9 mouse cellular contexts compared by ENCODE assay signal in genomic region chr10:68446797-68447125, GRCm38 (mm10).
DNase-seq lines count a peak whose midpoint lies in the region; ATAC-seq and TF ChIP-seq lines count a peak whose summit lies in the region.
"Had no signal": no experiment of that assay in that cellular context is flagged by ENCODE, and none has a peak within 500 bp of the region (broad histone marks: within the 10 kb centered on the region; RNA-seq: fewer than 3 reads in every experiment).

No protein-coding gene starts in this region.

- TF ChIP-seq CTCF in spleen, adult 2 months (IDR thresholded peaks at IDR 0.05; ENCODE audit: extremely low read depth, insufficient read depth, insufficient read length, insufficient replicate concordance) = no peak
- TF ChIP-seq CTCF in liver, embryonic 14.5 days (IDR thresholded peaks at IDR 0.05; ENCODE audit: low read depth) = no peak

- DNase-seq in spleen, adult 2 months (ENCODE audit: low read depth in 1 of 2, low spot score in 2 of 2) = no peak
- DNase-seq in spleen, postnatal 14 days (ENCODE audit: low spot score in 2 of 2) = no peak
- peak; percentile 65 for DNase-seq in intestine, embryonic 14.5 days (ENCODE audit: low spot score)
- peak in 1 of 3 experiments; percentile 45 for DNase-seq in liver, embryonic 14.5 days (ENCODE audit: low read depth in 3 of 3, low spot score in 3 of 3)
- DNase-seq in yolk sac, embryonic 10.5 days (ENCODE audit: low spot score) = peak; percentile 74
- DNase-seq in spleen, adult 12 weeks (ENCODE audit: low spot score) = no peak
- no peak for DNase-seq in frontal cortex, postnatal 10 days (ENCODE audit: low spot score in 2 of 2)
- no peak for DNase-seq in retina, embryonic 14.5 days (ENCODE audit: low spot score)
- DNase-seq: cerebellum, postnatal 14 days had no signal

- 47% methylated on average over 5 of the region's 5 CpGs for WGBS in spleen, adult 2 months
- WGBS in intestine, embryonic 14.5 days = 7% methylated on average over 5 of the region's 5 CpGs
- 17% methylated on average over 5 of the region's 5 CpGs for WGBS in liver, embryonic 14.5 days (ENCODE audit: insufficient replicate concordance)

- no peak overlapping the region for H3K4me3 ChIP-seq in spleen, adult 2 months (ENCODE audit: extremely low read depth, insufficient read depth, insufficient read length)
- no peak overlapping the region for H3K4me3 ChIP-seq in intestine, embryonic 14.5 days (ENCODE audit: low read depth, low read length)
- H3K4me3 ChIP-seq in liver, embryonic 14.5 days (ENCODE audit: insufficient read depth in 1 of 2, low read depth in 2 of 2, low read length in 2 of 2) = no peak overlapping the region

- peaks cover 13% of the 10 kb centered on the region; the same call in 1 of the 2 replicates for H3K4me1 ChIP-seq in spleen, adult 2 months (ENCODE audit: control insufficient read depth, insufficient read depth, insufficient read length)
- peaks cover 26% of the 10 kb centered on the region for H3K4me1 ChIP-seq in intestine, embryonic 14.5 days (replicated peaks; ENCODE audit: control insufficient read depth, insufficient read depth, low read length)
- peaks cover 6 to 18% of the 10 kb centered on the region in 2 experiments for H3K4me1 ChIP-seq in liver, embryonic 14.5 days (replicated peaks; ENCODE audit: control insufficient read depth in 2 of 2, insufficient read depth in 2 of 2, low read length in 1 of 2)

- no peak overlapping the region for H3K9ac ChIP-seq in intestine, embryonic 14.5 days (ENCODE audit: low read length)
- peak overlapping the region; percentile 47 for H3K9ac ChIP-seq in liver, embryonic 14.5 days (replicated peaks)

- H3K9me3 ChIP-seq in intestine, embryonic 14.5 days (ENCODE audit: control insufficient read depth, low read length) = no peaks in the 10 kb centered on the region
- no peaks in the 10 kb centered on the region for H3K9me3 ChIP-seq in liver, embryonic 14.5 days (ENCODE audit: control insufficient read depth, low read length)

- ATAC-seq in intestine, embryonic 14.5 days (replicated peaks; ENCODE audit: low FRiP score, low TSS enrichment, low read depth) = peak; percentile 80; the same call in 1 of the 2 replicates
- peak; percentile 93 for ATAC-seq in liver, embryonic 14.5 days (ENCODE audit: insufficient read depth)

- TF ChIP-seq EP300 in liver, embryonic 14.5 days (IDR thresholded peaks at IDR 0.05; ENCODE audit: low read depth) = peak; percentile 44; the same call in 1 of the 2 replicates

- H3K27me3 ChIP-seq in spleen, adult 2 months (ENCODE audit: control insufficient read depth, insufficient read depth, low read length) = no peaks in the 10 kb centered on the region; the same call in 1 of the 2 replicates
- H3K27me3 ChIP-seq in intestine, embryonic 14.5 days (replicated peaks; ENCODE audit: control insufficient read depth, insufficient read depth, low read length) = no peaks in the 10 kb centered on the region
- H3K27me3 ChIP-seq in liver, embryonic 14.5 days (ENCODE audit: control insufficient read depth, insufficient read depth, low read length) = no peaks in the 10 kb centered on the region

- H3K4me2 ChIP-seq in intestine, embryonic 14.5 days (ENCODE audit: low read length) = no peak overlapping the region
- peak overlapping the region; percentile 50 for H3K4me2 ChIP-seq in liver, embryonic 14.5 days (ENCODE audit: low read depth)

- peak overlapping the region; percentile 78; the same call in 1 of the 2 replicates for H3K27ac ChIP-seq in spleen, adult 2 months (ENCODE audit: insufficient read depth, low read length)
- peak overlapping the region; percentile 88 for H3K27ac ChIP-seq in intestine, embryonic 14.5 days (ENCODE audit: low read depth)
- H3K27ac ChIP-seq in liver, embryonic 14.5 days = peak overlapping the region; percentile 65

- H3K36me3 ChIP-seq in spleen, adult 2 months (ENCODE audit: control insufficient read depth, insufficient read depth, low read length) = no peaks in the 10 kb centered on the region
- no peaks in the 10 kb centered on the region for H3K36me3 ChIP-seq in intestine, embryonic 14.5 days (ENCODE audit: control insufficient read depth, insufficient read depth, low read length)
- no peaks in the 10 kb centered on the region for H3K36me3 ChIP-seq in liver, embryonic 14.5 days (replicated peaks; ENCODE audit: control insufficient read depth, insufficient read depth, low read depth)

- no peak for TF ChIP-seq POLR2A in spleen, adult 2 months (IDR thresholded peaks at IDR 0.05; ENCODE audit: low read depth, low read length)

Comparison
In these comparisons a context has a peak if more than half of its experiments do, and no peak if none do; other contexts are left out.
1. DNase-seq: peak in intestine, embryonic 14.5 days (single experiment) and yolk sac, embryonic 10.5 days (single experiment); none in spleen, adult 2 months (0 of 2), spleen, postnatal 14 days (0 of 2), spleen, adult 12 weeks (single experiment), frontal cortex, postnatal 10 days (0 of 2) and retina, embryonic 14.5 days (single experiment).
2. Peak in every context shown above with its lines, with median percentiles within 50 percentile points of each other: H3K27ac ChIP-seq.